Mouse (Mus musculus) intestine, embryonic 16.5 days (tissue): ENCODE measurements around the gene Kxd1. TPM values are rescaled to one million over a fixed set of nuclear protein-coding genes. Genes with fewer than 3 reads are reported as not detected.

Source experiments
- ATAC-seq: fragments of 200-750 bp; cut with Nextera tagmentation; 2 replicates; pipeline ENCODE4 v1.8.0; 2017; ENCODE audit warnings: moderate TSS enrichment, moderate library complexity
- H3K27ac ChIP-seq: fragments of 300-500 bp; sonication (generic); 2 replicates; pipeline ENCODE4 v1.5.1; 2014; ENCODE audit warnings: mild to moderate bottlenecking, low read length
- H3K27me3 ChIP-seq: fragments of 300-500 bp; sonication (generic); replicated peaks from 2 replicates; pipeline ENCODE4 v1.6.1; 2014; ENCODE audit warnings: low read length, control low read depth, mixed read lengths; ENCODE audit not compliant: control insufficient read depth, insufficient read depth
- H3K36me3 ChIP-seq: fragments of 300-500 bp; sonication (generic); 2 replicates; pipeline ENCODE4 v1.6.1; 2014; ENCODE audit warnings: low read length, control low read depth; ENCODE audit not compliant: control insufficient read depth, insufficient read depth
- H3K4me1 ChIP-seq: fragments of 300-500 bp; sonication (generic); 2 replicates; pipeline ENCODE4 v1.6.1; 2014; ENCODE audit warnings: low read length, control low read depth, mixed read lengths; ENCODE audit not compliant: control insufficient read depth, insufficient read depth
- H3K4me2 ChIP-seq: fragments of 300-500 bp; sonication (generic); 2 replicates; pipeline ENCODE4 v1.6.1; 2014; ENCODE audit warnings: low read depth, low read length, control low read depth
- H3K4me3 ChIP-seq: fragments of 300-500 bp; sonication (generic); 2 replicates; pipeline ENCODE4 v1.5.1; 2014; ENCODE audit warnings: mild to moderate bottlenecking, low read length
- H3K9ac ChIP-seq: fragments of 300-500 bp; sonication (generic); 2 replicates; pipeline ENCODE4 v1.6.1; 2014; ENCODE audit warnings: low read depth, low read length
- H3K9me3 ChIP-seq: fragments of 300-500 bp; sonication (generic); 2 replicates; pipeline ENCODE4 v1.6.1; 2016; ENCODE audit warnings: low read length, control low read depth; ENCODE audit not compliant: control insufficient read depth
- WGBS: fragments of 180-500 bp; shearing (Covaris S2); extraction: QIAGEN DNeasy Blood & Tissue Kit; methylation state at CpG from one replicate; pipeline ENCODE4 v1.1.7; 2014; 5-methylcytosine and 5-hydroxymethylcytosine counted together
- polyA plus RNA-seq: library from polyadenylated mRNA; unstranded; fragments of >200 nt; fragmentation: Nextera tagmentation; extraction: Ambion mirVana; gene quantifications from 2 replicates; pipeline ENCODE4 v1.2.1, GENCODE M21; 2015

Kxd1 gene
- polyA plus RNA-seq, 1 experiment from 2014 or later = 65.3 TPM

- Histone ChIP-seq H3K27me3 (no peaks in the 10 kb centered on the region), H3K4me1 (peaks cover 29% of the 10 kb centered on the region), H3K36me3 (peaks cover 4% of the 10 kb centered on the region), H3K9ac (no peak overlapping the region), H3K4me2 (no peak overlapping the region), H3K27ac (no peak overlapping the region), H3K4me3 (no peak overlapping the region), H3K9me3 (no peaks in the 10 kb centered on the region)
- no peak for ATAC-seq
- whole genome bisulfite sequencing = 65% methylated on average over 5 of the region's 5 CpGs
Observed at GRCm38 (mm10) chr8:70467229-70467725, 60.5 kb downstream of the Kxd1 start.

GRCm38 (mm10) chr8:70466771-70467170 is 61.0 kb downstream of the Kxd1 start:
- Histone ChIP-seq H3K27me3 (no peaks in the 10 kb centered on the region), H3K9ac (no peak overlapping the region), H3K4me2 (no peak overlapping the region), H3K36me3 (peaks cover 4% of the 10 kb centered on the region), H3K27ac (no peak overlapping the region), H3K4me3 (no peak overlapping the region), H3K9me3 (no peaks in the 10 kb centered on the region), H3K4me1 (peaks cover 31% of the 10 kb centered on the region)
- WGBS = 64% methylated on average over 11 of the region's 11 CpGs
- no peak for ATAC-seq

- Histone ChIP-seq H3K4me2 (no peak overlapping the region), H3K9ac (no peak overlapping the region), H3K36me3 (peaks cover 4% of the 10 kb centered on the region), H3K9me3 (no peaks in the 10 kb centered on the region), H3K27ac (no peak overlapping the region), H3K4me3 (no peak overlapping the region), H3K4me1 (peaks cover 31% of the 10 kb centered on the region), H3K27me3 (no peaks in the 10 kb centered on the region)
- WGBS = 87% methylated on average over 4 of the region's 4 CpGs
- ATAC-seq = no peak
Observed at GRCm38 (mm10) chr8:70466305-70466704, 61.5 kb downstream of the Kxd1 start.

GRCm38 (mm10) chr8:70465701-70466100 is 62.1 kb downstream of the Kxd1 start:
- H3K4me1 ChIP-seq = peaks cover 31% of the 10 kb centered on the region
- WGBS = 93% methylated on average over 4 of the region's 4 CpGs
- ATAC-seq = no peak
- H3K4me3 ChIP-seq = no peak overlapping the region
- H3K9me3 ChIP-seq = no peaks in the 10 kb centered on the region
- peaks cover 4% of the 10 kb centered on the region for H3K36me3 ChIP-seq
- H3K27ac ChIP-seq = no peak overlapping the region
- no peaks in the 10 kb centered on the region for H3K27me3 ChIP-seq
- no peak overlapping the region for H3K9ac ChIP-seq
- H3K4me2 ChIP-seq = no peak overlapping the region

- H3K9ac ChIP-seq = no peak overlapping the region
- no peak for ATAC-seq
- H3K27me3 ChIP-seq = no peaks in the 10 kb centered on the region
- peaks cover 20% of the 10 kb centered on the region for H3K4me1 ChIP-seq
- WGBS = 93% methylated on average over 6 of the region's 6 CpGs
- no peak overlapping the region for H3K4me2 ChIP-seq
- no peak overlapping the region for H3K4me3 ChIP-seq
- H3K27ac ChIP-seq = no peak overlapping the region
- no peaks in the 10 kb centered on the region for H3K9me3 ChIP-seq
- H3K36me3 ChIP-seq = peaks cover 4% of the 10 kb centered on the region
Observed at GRCm38 (mm10) chr8:70464162-70464561, 63.6 kb downstream of the Kxd1 start.

- Histone ChIP-seq H3K36me3 (peaks cover 4% of the 10 kb centered on the region), H3K4me3 (no peak overlapping the region), H3K27ac (no peak overlapping the region), H3K4me2 (no peak overlapping the region), H3K9me3 (no peaks in the 10 kb centered on the region), H3K9ac (no peak overlapping the region), H3K4me1 (peaks cover 20% of the 10 kb centered on the region), H3K27me3 (no peaks in the 10 kb centered on the region)
- WGBS = 84% methylated on average over 4 of the region's 4 CpGs
- no peak for ATAC-seq
Observed at GRCm38 (mm10) chr8:70463306-70463705, 64.5 kb downstream of the Kxd1 start.

- Histone ChIP-seq H3K4me1 (peaks cover 12% of the 10 kb centered on the region), H3K27ac (no peak overlapping the region), H3K4me3 (no peak overlapping the region), H3K4me2 (no peak overlapping the region), H3K36me3 (peaks cover 4% of the 10 kb centered on the region), H3K27me3 (no peaks in the 10 kb centered on the region), H3K9ac (no peak overlapping the region), H3K9me3 (no peaks in the 10 kb centered on the region)
- no peak for ATAC-seq
- WGBS = 85% methylated on average over 8 of the region's 8 CpGs
Observed at GRCm38 (mm10) chr8:70462516-70462813, 65.3 kb downstream of the Kxd1 start.

- Histone ChIP-seq H3K36me3 (peaks cover 4% of the 10 kb centered on the region), H3K4me1 (peaks cover 7% of the 10 kb centered on the region), H3K4me2 (no peak overlapping the region), H3K27ac (no peak overlapping the region), H3K9me3 (no peaks in the 10 kb centered on the region), H3K27me3 (no peaks in the 10 kb centered on the region), H3K9ac (no peak overlapping the region), H3K4me3 (no peak overlapping the region)
- no peak for ATAC-seq
- WGBS = 84% methylated on average over 16 of the region's 16 CpGs
Observed at GRCm38 (mm10) chr8:70461765-70462515, 65.8 kb downstream of the Kxd1 start.

- Histone ChIP-seq H3K36me3 (no peaks in the 10 kb centered on the region; the same call in 1 of the 2 replicates), H3K4me2 (no peak overlapping the region), H3K27me3 (no peaks in the 10 kb centered on the region), H3K4me3 (no peak overlapping the region), H3K9ac (no peak overlapping the region), H3K4me1 (0 out of 2 replicates have a peak, but pooled peaks cover 2% of the 10 kb centered on the region), H3K27ac (no peak overlapping the region), H3K9me3 (no peaks in the 10 kb centered on the region)
- 68% methylated on average over 9 of the region's 9 CpGs for WGBS
- ATAC-seq = no peak
Observed at GRCm38 (mm10) chr8:70460606-70461005, 67.2 kb downstream of the Kxd1 start.

GRCm38 (mm10) chr8:70460199-70460598 is 67.6 kb downstream of the Kxd1 start:
- no peaks in the 10 kb centered on the region for H3K27me3 ChIP-seq
- no peak overlapping the region for H3K9ac ChIP-seq
- no peak overlapping the region for H3K4me2 ChIP-seq
- H3K4me3 ChIP-seq = no peak overlapping the region
- no peaks in the 10 kb centered on the region for H3K9me3 ChIP-seq
- 93% methylated on average over 5 of the region's 5 CpGs for WGBS
- ATAC-seq = no peak
- H3K4me1 ChIP-seq = 0 out of 2 replicates have a peak, but pooled peaks cover 2% of the 10 kb centered on the region
- H3K27ac ChIP-seq = no peak overlapping the region
- H3K36me3 ChIP-seq = no peaks in the 10 kb centered on the region; the same call in 1 of the 2 replicates
